Mouse (Mus musculus): ENCODE results near the gene Prkar1b. TPM values are rescaled to one million over a fixed set of nuclear protein-coding genes. Genes with fewer than 3 reads are reported as not detected.

Prkar1b gene
- polyA plus RNA-seq, 1 experiment from 2014 or later = 9.6 TPM

DNA sequence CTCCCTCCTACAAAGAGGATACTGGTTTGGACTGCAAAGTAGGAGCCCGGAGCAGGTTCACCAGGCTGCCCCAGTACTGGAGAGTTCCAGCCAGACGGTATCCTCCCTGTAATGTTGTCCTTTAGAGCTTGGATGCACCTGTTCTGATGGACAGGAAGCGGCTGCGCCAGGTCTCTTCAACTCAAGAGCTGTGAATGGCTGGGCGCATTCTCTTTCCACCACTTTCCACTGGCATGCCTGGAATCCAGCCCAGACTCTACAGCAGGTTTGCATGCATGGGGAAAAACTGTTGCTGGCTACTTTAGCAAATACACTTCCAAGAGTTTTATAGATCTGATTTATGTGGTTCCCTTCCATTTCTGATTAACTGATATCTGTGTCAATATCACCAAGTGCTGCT, 8.5 kb downstream of the Prkar1b start:
- Histone ChIP-seq H3K9me3 (ENCODE audit: control insufficient read depth, low read length) (no peaks in the 10 kb centered on the region), H3K9ac (ENCODE audit: low read length) (no peak overlapping the region), H3K27me3 (ENCODE audit: control insufficient read depth, insufficient read depth, low read length) (no peaks in the 10 kb centered on the region), H3K27ac (replicated peaks) (no peak overlapping the region), H3K36me3 (ENCODE audit: control insufficient read depth, insufficient read depth, low read length) (no peaks in the 10 kb centered on the region), H3K4me3 (ENCODE audit: low read depth, low read length) (no peak overlapping the region), H3K4me1 (replicated peaks; ENCODE audit: control insufficient read depth, insufficient read depth) (no peaks in the 10 kb centered on the region), H3K4me2 (replicated peaks; ENCODE audit: low read depth) (no peak overlapping the region)
- DNase-seq (ENCODE audit: low spot score) (no peak), ATAC-seq (ENCODE audit: low FRiP score, low TSS enrichment) (no peak)
- TF ChIP-seq EP300 (optimal IDR thresholded peaks at IDR 0.05) = no peak
- TF ChIP-seq CTCF (IDR thresholded peaks at IDR 0.05; ENCODE audit: low read depth) = no peak
- WGBS = 60% methylated on average over 5 of the region's 5 CpGs

DNA sequence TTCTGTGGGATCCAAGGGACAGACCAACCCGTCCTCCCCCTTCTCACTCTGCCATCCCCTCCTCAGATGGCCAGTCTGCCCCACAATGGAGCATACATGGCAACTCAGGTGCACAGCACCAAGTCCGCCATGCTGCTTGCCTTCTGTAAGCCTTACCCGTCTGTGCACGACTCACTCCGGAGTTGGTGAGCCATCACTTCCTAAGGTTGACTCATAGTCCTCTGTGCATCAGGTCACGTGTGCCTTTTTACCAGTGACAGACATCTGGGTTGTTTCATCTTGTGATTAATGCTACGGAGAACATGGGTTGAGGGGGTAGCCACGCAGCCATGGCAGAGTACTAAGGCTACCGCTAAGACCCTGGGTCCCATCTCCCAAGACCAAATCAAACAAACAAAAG, 9.2 kb downstream of the Prkar1b start:
- H3K4me3 ChIP-seq (ENCODE audit: low read depth, low read length) = no peak overlapping the region
- 66% methylated on average over 9 of the region's 9 CpGs for WGBS
- no peak for TF ChIP-seq CTCF (IDR thresholded peaks at IDR 0.05; ENCODE audit: low read depth)
- TF ChIP-seq EP300 (optimal IDR thresholded peaks at IDR 0.05) = no peak
- no peaks in the 10 kb centered on the region for H3K9me3 ChIP-seq (ENCODE audit: control insufficient read depth, low read length)
- H3K4me1 ChIP-seq (replicated peaks; ENCODE audit: control insufficient read depth, insufficient read depth) = no peaks in the 10 kb centered on the region
- no peaks in the 10 kb centered on the region for H3K36me3 ChIP-seq (ENCODE audit: control insufficient read depth, insufficient read depth, low read length)
- no peak for ATAC-seq (ENCODE audit: low FRiP score, low TSS enrichment)
- H3K27ac ChIP-seq (replicated peaks) = no peak overlapping the region
- H3K27me3 ChIP-seq (ENCODE audit: control insufficient read depth, insufficient read depth, low read length) = no peaks in the 10 kb centered on the region
- H3K4me2 ChIP-seq (replicated peaks; ENCODE audit: low read depth) = no peak overlapping the region
- H3K9ac ChIP-seq (ENCODE audit: low read length) = no peak overlapping the region
- DNase-seq (ENCODE audit: low spot score) = no peak

DNA sequence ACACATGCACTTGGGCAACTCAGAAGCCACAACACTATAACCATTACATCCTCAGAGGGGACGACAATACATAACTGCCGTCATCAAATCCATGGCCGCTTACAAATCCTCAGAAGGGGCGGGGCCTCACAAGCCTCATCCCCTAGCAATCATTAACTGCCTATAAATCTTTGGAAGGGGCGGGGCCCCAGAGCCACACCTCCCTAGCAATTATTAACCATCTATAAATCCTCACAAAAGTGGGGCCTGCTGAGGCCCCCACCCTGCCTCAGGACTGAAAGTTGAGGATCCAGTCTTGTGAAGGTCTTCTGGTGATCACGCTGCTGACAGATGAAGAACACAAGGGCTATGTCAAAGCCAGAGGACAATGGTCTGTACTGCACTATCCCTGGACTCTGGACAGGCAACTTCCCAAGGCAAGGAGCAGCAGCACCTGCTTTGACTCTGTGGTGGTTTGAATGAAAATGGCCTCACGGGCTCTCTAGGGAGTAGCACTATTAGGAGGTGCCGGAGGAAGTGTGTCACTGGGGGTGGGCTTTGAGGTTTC, 10.8 kb downstream of the Prkar1b start:
- DNase-seq (ENCODE audit: low spot score) (no peak), ATAC-seq (ENCODE audit: low FRiP score, low TSS enrichment) (peak; percentile 50; the same call in 1 of the 2 replicates)
- H3K4me3 ChIP-seq (ENCODE audit: low read depth, low read length) = no peak overlapping the region
- H3K4me2 ChIP-seq (replicated peaks; ENCODE audit: low read depth) = no peak overlapping the region
- no peak overlapping the region for H3K27ac ChIP-seq (replicated peaks)
- no peak for TF ChIP-seq EP300 (optimal IDR thresholded peaks at IDR 0.05)
- TF ChIP-seq CTCF (IDR thresholded peaks at IDR 0.05; ENCODE audit: low read depth) = no peak
- no peaks in the 10 kb centered on the region for H3K36me3 ChIP-seq (ENCODE audit: control insufficient read depth, insufficient read depth, low read length)
- 60% methylated on average over 8 of the region's 8 CpGs for WGBS
- no peak overlapping the region for H3K9ac ChIP-seq (ENCODE audit: low read length)
- no peaks in the 10 kb centered on the region for H3K27me3 ChIP-seq (ENCODE audit: control insufficient read depth, insufficient read depth, low read length)
- no peaks in the 10 kb centered on the region for H3K4me1 ChIP-seq (replicated peaks; ENCODE audit: control insufficient read depth, insufficient read depth)
- no peaks in the 10 kb centered on the region for H3K9me3 ChIP-seq (ENCODE audit: control insufficient read depth, low read length)

DNA sequence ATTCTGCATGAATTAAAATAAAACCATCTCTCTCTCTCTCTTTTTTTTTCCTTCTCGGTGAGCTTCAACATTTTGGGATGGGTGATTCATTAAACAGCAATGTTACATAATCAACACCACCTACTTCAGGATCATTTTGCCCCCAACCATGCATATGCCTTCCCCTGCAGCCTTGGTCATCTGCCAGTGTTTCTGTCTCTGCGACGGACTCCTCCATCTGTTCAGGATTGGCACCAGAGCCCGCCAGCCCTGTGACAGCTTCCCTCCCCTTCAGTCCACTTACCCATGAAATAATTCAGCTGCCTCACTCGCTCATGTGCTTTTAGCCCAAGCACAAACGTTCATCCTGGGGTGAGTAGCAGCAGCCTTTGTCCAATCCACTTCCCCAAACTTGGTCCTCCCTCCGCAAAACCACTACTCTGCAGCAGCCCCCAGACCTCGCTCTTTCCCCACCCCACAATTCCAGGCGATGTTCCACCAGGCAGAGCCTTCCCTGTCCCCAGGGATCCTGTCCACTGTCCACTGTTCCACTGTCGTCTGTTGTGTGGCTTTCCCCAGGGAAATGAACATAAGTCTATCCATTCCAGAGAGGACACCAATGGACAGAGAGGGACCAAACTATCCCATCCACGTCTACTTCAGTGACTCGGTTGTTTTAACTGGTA, 11.4 kb downstream of the Prkar1b start:
- ATAC-seq (ENCODE audit: low FRiP score, low TSS enrichment) = 0 out of 2 replicates have a peak, but pooled peaks have one; percentile 17
- peak overlapping the region; percentile 25; the same call in 1 of the 2 replicates for H3K4me2 ChIP-seq (replicated peaks; ENCODE audit: low read depth)
- 47% methylated on average over 12 of the region's 12 CpGs for WGBS

DNA sequence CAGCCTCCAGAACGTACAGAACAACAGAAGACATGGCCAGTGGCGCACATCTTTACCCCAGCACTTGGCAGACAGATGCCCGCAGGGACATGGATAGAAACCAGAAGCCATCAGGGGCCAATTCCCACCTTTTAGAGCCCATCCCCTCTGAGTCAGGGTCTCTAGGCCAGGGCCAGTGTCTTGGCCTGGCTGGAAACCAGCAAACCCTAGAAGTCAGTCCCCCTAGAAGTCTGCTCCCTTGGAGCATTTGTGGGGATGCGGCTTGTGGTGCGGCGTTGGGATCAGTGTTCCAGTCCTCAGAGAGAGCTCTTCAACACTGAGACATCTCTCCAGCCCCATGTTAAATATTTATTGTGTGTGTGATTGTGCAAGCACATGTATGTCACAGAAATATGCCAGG, 12.6 kb downstream of the Prkar1b start:
- Histone ChIP-seq H3K4me1 (replicated peaks; ENCODE audit: control insufficient read depth, insufficient read depth) (no peaks in the 10 kb centered on the region), H3K9me3 (ENCODE audit: control insufficient read depth, low read length) (no peaks in the 10 kb centered on the region), H3K27me3 (ENCODE audit: control insufficient read depth, insufficient read depth, low read length) (no peaks in the 10 kb centered on the region), H3K36me3 (ENCODE audit: control insufficient read depth, insufficient read depth, low read length) (no peaks in the 10 kb centered on the region), H3K4me3 (ENCODE audit: low read depth, low read length) (no peak overlapping the region), H3K4me2 (replicated peaks; ENCODE audit: low read depth) (no peak overlapping the region), H3K27ac (replicated peaks) (no peak overlapping the region), H3K9ac (ENCODE audit: low read length) (no peak overlapping the region)
- DNase-seq (ENCODE audit: low spot score) = no peak
- ATAC-seq (ENCODE audit: low FRiP score, low TSS enrichment) = no peak
- TF ChIP-seq EP300 (optimal IDR thresholded peaks at IDR 0.05) = no peak
- TF ChIP-seq CTCF (IDR thresholded peaks at IDR 0.05; ENCODE audit: low read depth) = no peak
- 83% methylated on average over 6 of the region's 6 CpGs for WGBS

More for the DNA sequence above, 11.4 kb downstream of the Prkar1b start:
- Histone ChIP-seq H3K27me3 (ENCODE audit: control insufficient read depth, insufficient read depth, low read length) (no peaks in the 10 kb centered on the region), H3K9ac (ENCODE audit: low read length) (no peak overlapping the region), H3K4me1 (replicated peaks; ENCODE audit: control insufficient read depth, insufficient read depth) (no peaks in the 10 kb centered on the region), H3K9me3 (ENCODE audit: control insufficient read depth, low read length) (no peaks in the 10 kb centered on the region), H3K27ac (replicated peaks) (no peak overlapping the region), H3K36me3 (ENCODE audit: control insufficient read depth, insufficient read depth, low read length) (no peaks in the 10 kb centered on the region), H3K4me3 (ENCODE audit: low read depth, low read length) (no peak overlapping the region)
- TF ChIP-seq CTCF (IDR thresholded peaks at IDR 0.05; ENCODE audit: low read depth) (no peak), EP300 (optimal IDR thresholded peaks at IDR 0.05) (no peak)
- DNase-seq (ENCODE audit: low spot score) = no peak

DNA sequence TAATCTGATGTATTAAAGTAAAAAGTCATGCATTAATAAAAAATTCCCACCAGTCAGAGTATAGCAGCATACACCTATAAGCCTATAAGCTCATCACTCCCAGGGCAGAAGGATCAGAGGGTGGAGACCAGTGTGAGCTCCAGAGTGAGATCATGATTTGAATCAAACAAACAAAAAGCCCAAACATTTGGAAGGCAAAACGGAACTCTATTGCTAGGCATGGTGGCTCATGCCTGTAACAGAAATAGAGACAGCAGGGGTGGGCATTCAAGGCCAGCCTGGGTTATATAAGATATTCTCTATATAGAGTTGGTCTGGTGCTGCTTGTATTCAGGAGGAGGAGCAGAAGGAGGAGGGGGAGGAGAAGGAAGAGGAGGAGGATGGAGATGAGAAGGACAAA, 13.5 kb downstream of the Prkar1b start:
- Histone ChIP-seq H3K27ac (replicated peaks) (no peak overlapping the region), H3K27me3 (ENCODE audit: control insufficient read depth, insufficient read depth, low read length) (no peaks in the 10 kb centered on the region), H3K9me3 (ENCODE audit: control insufficient read depth, low read length) (no peaks in the 10 kb centered on the region), H3K4me2 (replicated peaks; ENCODE audit: low read depth) (no peak overlapping the region), H3K9ac (ENCODE audit: low read length) (no peak overlapping the region), H3K4me1 (replicated peaks; ENCODE audit: control insufficient read depth, insufficient read depth) (no peaks in the 10 kb centered on the region), H3K36me3 (ENCODE audit: control insufficient read depth, insufficient read depth, low read length) (no peaks in the 10 kb centered on the region), H3K4me3 (ENCODE audit: low read depth, low read length) (no peak overlapping the region)
- ATAC-seq (ENCODE audit: low FRiP score, low TSS enrichment) = no peak
- WGBS = 36% methylated on average over 1 of the region's 1 CpGs
- DNase-seq (ENCODE audit: low spot score) = no peak
- TF ChIP-seq EP300 (optimal IDR thresholded peaks at IDR 0.05) (no peak), CTCF (IDR thresholded peaks at IDR 0.05; ENCODE audit: low read depth) (no peak)

Data from stomach, postnatal 0 days (tissue).